Mouse (Mus musculus) hindbrain, embryonic 11.5 days (tissue): ENCODE results near the gene Rhot2. TPM values are rescaled to one million over a fixed set of nuclear protein-coding genes. Genes with fewer than 3 reads are reported as not detected.
A peak's percentile ranks its signal among the peaks of the same experiment; 100 is the strongest.

Source experiments
- ATAC-seq: fragments of 200-750 bp; cut with Nextera tagmentation; 2 replicates; pipeline ENCODE4 v1.8.0; 2017; ENCODE audit warnings: mild to moderate bottlenecking, moderate TSS enrichment, moderate library complexity; ENCODE audit not compliant: low FRiP score
- DNase-seq: peaks from one replicate; pipeline ENCODE4 v3.0.0-alpha.2; 2015; ENCODE audit warnings: low spot score
- H3K27ac ChIP-seq: fragments of 300-500 bp; sonication (generic); 2 replicates; pipeline ENCODE4 v1.5.1; 2014; ENCODE audit warnings: mild to moderate bottlenecking, low read depth, low read length
- H3K27me3 ChIP-seq: fragments of 300-500 bp; sonication (generic); 2 replicates; pipeline ENCODE4 v1.6.1; 2014; ENCODE audit warnings: mild to moderate bottlenecking, low read length, moderate library complexity, mixed read lengths; ENCODE audit not compliant: control insufficient read depth, insufficient read depth
- H3K36me3 ChIP-seq: fragments of 300-500 bp; sonication (generic); 2 replicates; pipeline ENCODE4 v1.6.1; 2014; ENCODE audit warnings: mild to moderate bottlenecking, low read length, moderate library complexity, mixed read lengths; ENCODE audit not compliant: control insufficient read depth, insufficient read depth
- H3K4me1 ChIP-seq: fragments of 300-500 bp; sonication (generic); replicated peaks from 2 replicates; pipeline ENCODE4 v1.6.1; 2014; ENCODE audit warnings: low read length, mixed read lengths; ENCODE audit not compliant: control insufficient read depth, insufficient read depth
- H3K4me2 ChIP-seq: fragments of 300-500 bp; sonication (generic); replicated peaks from 2 replicates; pipeline ENCODE4 v1.6.1; 2014; ENCODE audit warnings: mild to moderate bottlenecking, low read depth, low read length
- H3K4me3 ChIP-seq: fragments of 300-500 bp; sonication (generic); 2 replicates; pipeline ENCODE4 v1.5.1; 2014; ENCODE audit warnings: low read depth, low read length
- H3K9ac ChIP-seq: fragments of 300-500 bp; sonication (generic); 2 replicates; pipeline ENCODE4 v1.6.1; 2014; ENCODE audit warnings: low read depth, low read length
- H3K9me3 ChIP-seq: fragments of 300-500 bp; sonication (generic); 2 replicates; pipeline ENCODE4 v1.6.1; 2016; ENCODE audit warnings: low read length; ENCODE audit not compliant: control insufficient read depth
- WGBS: fragments of 180-500 bp; shearing (Covaris S2); extraction: QIAGEN DNeasy Blood & Tissue Kit; methylation state at CpG from one replicate; pipeline ENCODE4 v1.1.7; 2014; 5-methylcytosine and 5-hydroxymethylcytosine counted together
- polyA plus RNA-seq: library from polyadenylated mRNA; unstranded; fragments of >200 nt; fragmentation: Nextera tagmentation; extraction: Ambion mirVana; gene quantifications from 2 replicates; pipeline ENCODE4 v1.2.1, GENCODE M21; 2014

The Rhot2 gene
- polyA plus RNA-seq, 1 experiment from 2014 or later, result 9.3 TPM

DNA sequence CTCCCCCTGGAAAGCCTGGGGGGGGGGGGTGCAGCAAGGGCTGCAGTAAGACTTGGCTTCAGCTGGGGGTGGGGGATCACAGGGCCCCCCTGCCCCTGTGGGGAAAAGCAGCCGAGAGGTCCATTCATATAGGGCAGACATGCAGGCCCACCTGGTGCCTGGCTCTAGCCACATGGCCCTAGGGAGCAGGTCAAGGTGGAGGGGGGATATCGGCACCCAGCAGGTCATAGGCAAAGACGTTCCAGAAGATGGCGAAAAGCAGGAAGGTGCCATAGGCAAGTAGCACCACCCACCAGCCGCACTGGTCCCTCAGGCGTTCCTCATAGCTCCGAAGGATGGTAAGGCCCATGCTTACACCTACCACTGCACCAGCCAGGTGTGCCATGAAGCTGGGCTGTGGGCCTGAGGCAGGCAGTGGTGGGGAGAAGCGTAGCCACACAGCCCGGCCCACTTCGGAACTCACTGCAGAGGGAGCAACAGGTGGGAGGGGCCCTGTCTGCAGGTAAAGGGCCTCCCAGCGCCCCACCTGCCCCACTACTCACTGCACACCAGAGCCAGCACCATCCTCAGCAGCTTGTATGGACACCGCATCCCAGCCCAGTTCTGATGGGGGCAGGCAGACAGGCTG, 9.9 kb downstream of the Rhot2 start:
- Histone ChIP-seq H3K9me3 (no peaks in the 10 kb centered on the region), H3K4me2 (peak overlapping the region; percentile 91), H3K4me3 (peak overlapping the region; percentile 83; the same call in 1 of the 2 replicates), H3K9ac (no peak overlapping the region), H3K27me3 (no peaks in the 10 kb centered on the region), H3K27ac (peak overlapping the region; percentile 24; the same call in 1 of the 2 replicates), H3K4me1 (peaks cover 39% of the 10 kb centered on the region), H3K36me3 (peaks cover 16% of the 10 kb centered on the region)
- ATAC-seq (no peak), DNase-seq (no peak)
- WGBS, result 92% methylated on average over 12 of the region's 12 CpGs

DNA sequence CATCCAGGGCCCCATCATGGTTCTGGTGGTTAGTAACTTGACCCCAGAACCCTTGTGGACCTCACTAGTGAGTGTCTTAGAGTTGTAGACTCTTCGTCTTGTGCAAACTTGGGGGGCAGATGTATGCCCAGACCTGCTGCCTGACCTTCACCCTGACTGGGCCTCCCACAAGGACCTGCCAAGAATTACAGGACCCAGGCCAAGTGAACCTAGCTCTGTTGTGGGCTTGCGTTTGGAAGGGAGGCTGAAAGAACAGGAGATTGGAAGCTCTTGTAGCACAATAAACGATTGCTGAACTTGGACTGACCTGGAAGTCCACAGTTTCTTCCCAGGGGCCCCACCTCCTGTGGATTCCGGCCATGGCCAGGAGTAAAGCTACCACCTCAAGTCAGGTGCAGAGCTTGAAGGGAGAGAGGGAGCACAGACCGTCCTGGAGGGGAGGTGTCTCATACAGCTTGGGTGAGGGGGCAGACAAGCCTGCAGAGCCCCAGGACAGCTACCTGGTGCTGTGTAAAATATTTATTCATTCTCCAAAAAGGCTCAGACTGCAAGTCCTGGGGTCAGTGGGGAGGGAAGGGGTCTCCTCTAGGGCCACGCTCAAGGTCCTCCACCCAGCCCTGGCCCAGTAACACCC, 10.6 kb downstream of the Rhot2 start:
- Histone ChIP-seq H3K27me3 (no peaks in the 10 kb centered on the region), H3K9me3 (no peaks in the 10 kb centered on the region), H3K9ac (peak overlapping the region; percentile 79), H3K4me2 (peak overlapping the region; percentile 91), H3K4me3 (peak overlapping the region; percentile 83), H3K36me3 (peaks cover 10% of the 10 kb centered on the region), H3K27ac (peak overlapping the region; percentile 94), H3K4me1 (peaks cover 43% of the 10 kb centered on the region)
- DNase-seq (no peak), ATAC-seq (no peak)
- WGBS, result 60% methylated on average over 6 of the region's 6 CpGs

GRCm38 (mm10) chr17:25833291-25833663, 11.4 kb downstream of the Rhot2 start, which contains the start of gene Stub1:
Gene Stub1, minus strand, starts transcription at chr17:25833404.
- Histone ChIP-seq H3K4me2 (peak within 1 kb of the TSS; percentile 91), H3K4me3 (peak within 1 kb of the TSS; percentile 83), H3K36me3 (peaks cover 8% of the 10 kb centered on the region; the same call in 1 of the 2 replicates), H3K9me3 (no peaks in the 10 kb centered on the region), H3K27ac (peak within 1 kb of the TSS; percentile 94), H3K27me3 (no peaks in the 10 kb centered on the region), H3K9ac (peak within 1 kb of the TSS; percentile 79), H3K4me1 (peaks cover 46% of the 10 kb centered on the region)
- peak; percentile 75 for ATAC-seq
- DNase-seq, result peak; percentile 87
- under 1% methylated on average over 24 of the region's 24 CpGs for WGBS

GRCm38 (mm10) chr17:25832436-25833290, 12.0 kb downstream of the Rhot2 start:
- Histone ChIP-seq H3K9ac (peak overlapping the region; percentile 79), H3K4me2 (peak overlapping the region; percentile 91), H3K36me3 (peaks cover 8% of the 10 kb centered on the region; the same call in 1 of the 2 replicates), H3K27me3 (no peaks in the 10 kb centered on the region), H3K9me3 (no peaks in the 10 kb centered on the region), H3K4me1 (peaks cover 45% of the 10 kb centered on the region), H3K27ac (peak overlapping the region; percentile 94), H3K4me3 (peak overlapping the region; percentile 83)
- DNase-seq, result peak; percentile 99
- 0% methylated on average over 71 of the region's 77 CpGs for WGBS
- ATAC-seq, result peak; percentile 90

DNA sequence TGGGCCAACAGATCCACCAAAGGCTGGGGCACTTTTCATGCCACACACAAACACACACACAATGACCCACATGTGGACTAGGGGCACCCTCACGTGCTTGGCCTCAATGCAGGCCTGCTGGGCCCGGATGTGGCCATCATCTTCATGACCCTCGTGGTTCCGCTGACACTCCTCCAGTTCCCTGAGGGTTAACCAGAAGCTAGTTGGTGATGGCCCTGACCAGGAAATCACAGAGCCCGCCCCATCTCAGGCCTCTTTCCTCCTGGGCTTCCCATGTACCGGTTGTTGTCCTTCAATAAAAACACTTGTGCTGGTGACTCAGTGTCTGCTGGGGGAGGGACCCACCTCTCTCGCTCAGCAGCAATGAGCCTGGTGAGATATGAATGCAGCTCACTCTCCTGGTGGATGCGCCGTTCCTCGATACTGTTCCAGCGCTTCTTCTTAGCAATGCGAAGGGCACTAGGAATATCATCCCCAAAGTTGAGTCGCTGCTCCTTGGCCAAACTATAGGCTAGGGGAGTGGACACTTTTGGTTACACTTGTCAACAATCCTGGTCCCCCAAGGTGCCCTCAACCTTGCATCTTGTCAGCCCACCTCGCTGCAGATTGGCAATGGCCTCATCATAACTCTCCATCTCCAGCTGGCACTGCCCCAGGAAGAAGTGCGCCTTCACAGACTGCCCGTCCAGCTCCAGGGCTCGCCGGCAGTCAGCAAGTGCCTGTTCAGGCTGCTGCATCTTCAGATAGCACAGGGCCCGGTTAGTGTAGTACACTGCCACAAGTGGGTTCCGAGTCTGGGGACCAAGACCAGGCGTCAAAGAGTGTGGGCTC, 13.0 kb downstream of the Rhot2 start:
- peak; percentile 19 for DNase-seq
- 64% methylated on average over 21 of the region's 21 CpGs for WGBS
- peak overlapping the region; percentile 79 for H3K9ac ChIP-seq
- H3K4me3 ChIP-seq, result peak overlapping the region; percentile 83
- no peak for ATAC-seq
- no peaks in the 10 kb centered on the region for H3K27me3 ChIP-seq
- no peak overlapping the region; the same call in 1 of the 2 replicates for H3K27ac ChIP-seq
- peak overlapping the region; percentile 91 for H3K4me2 ChIP-seq
- H3K9me3 ChIP-seq, result no peaks in the 10 kb centered on the region
- peaks cover 8% of the 10 kb centered on the region; the same call in 1 of the 2 replicates for H3K36me3 ChIP-seq
- H3K4me1 ChIP-seq, result peaks cover 38% of the 10 kb centered on the region

DNA sequence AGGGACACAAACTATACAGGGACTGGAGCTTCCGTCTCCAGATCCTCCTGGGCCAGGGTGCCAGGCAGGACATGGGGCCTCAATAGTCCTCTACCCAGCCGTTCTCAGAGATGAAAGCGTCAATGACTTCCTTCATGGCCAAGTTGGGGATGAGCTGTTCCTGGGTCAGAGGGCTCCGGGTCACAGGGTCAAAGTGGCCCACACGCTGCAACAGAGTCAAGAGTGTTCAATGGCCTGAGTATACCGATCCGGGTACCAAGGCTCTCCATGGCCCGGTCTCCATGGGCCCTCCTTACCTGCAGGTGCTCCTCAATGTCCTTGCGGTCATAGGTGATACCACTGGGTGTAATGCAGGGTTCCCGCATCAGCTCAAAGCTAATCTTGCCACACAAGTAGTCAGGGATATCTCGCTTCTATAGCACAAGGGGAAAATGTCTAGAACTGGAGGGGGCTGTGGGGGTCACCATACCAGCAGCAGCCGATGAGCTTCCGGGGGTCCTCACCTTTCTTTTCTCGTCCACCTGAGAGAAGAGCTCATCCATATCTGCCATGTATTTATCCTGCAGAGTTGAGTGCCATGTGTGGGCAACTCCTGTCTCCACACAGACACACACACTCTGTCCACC, 13.7 kb downstream of the Rhot2 start:
- Histone ChIP-seq H3K4me3 (0 out of 2 replicates have a peak overlapping the region, but pooled peaks have one; percentile 6), H3K4me1 (peaks cover 32% of the 10 kb centered on the region), H3K9me3 (no peaks in the 10 kb centered on the region), H3K27me3 (no peaks in the 10 kb centered on the region), H3K9ac (0 out of 2 replicates have a peak overlapping the region, but pooled peaks have one; percentile 23), H3K27ac (no peak overlapping the region), H3K4me2 (0 out of 2 replicates have a peak overlapping the region, but pooled peaks have one; percentile 91), H3K36me3 (peaks cover 8% of the 10 kb centered on the region; the same call in 1 of the 2 replicates)
- ATAC-seq (no peak), DNase-seq (no peak)
- WGBS, result 89% methylated on average over 14 of the region's 14 CpGs

DNA sequence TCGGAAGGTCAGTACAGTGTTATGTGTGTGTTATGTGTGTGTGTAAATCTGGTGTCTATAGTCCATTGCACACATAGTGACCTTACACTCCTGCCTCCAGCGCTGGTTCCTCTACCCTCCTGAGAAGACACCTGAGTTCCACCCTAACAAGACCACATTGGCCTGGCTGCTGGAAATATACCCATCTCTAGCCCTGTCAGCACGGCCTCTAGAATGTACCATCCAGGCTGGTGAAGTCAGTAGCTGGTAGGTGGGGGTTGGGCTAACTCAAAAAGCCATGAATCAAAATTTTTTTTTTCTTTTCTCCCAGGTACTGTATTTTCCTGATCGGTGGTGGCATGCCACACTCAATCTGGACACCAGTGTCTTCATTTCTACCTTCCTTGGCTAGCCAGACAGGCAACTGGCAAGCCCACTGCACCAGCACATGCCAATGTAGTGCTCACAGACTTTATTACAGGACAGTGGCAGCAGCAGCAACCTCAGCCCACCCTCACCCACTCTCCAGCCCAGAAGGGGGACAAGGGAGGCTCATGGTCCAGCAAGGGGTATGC, 14.4 kb downstream of the Rhot2 start:
- DNase-seq (no peak), ATAC-seq (no peak)
- 86% methylated on average over 4 of the region's 4 CpGs for WGBS
- Histone ChIP-seq H3K27ac (no peak overlapping the region), H3K36me3 (peaks cover 8% of the 10 kb centered on the region; the same call in 1 of the 2 replicates), H3K27me3 (no peaks in the 10 kb centered on the region), H3K4me2 (peak overlapping the region; percentile 78), H3K4me1 (peaks cover 30% of the 10 kb centered on the region), H3K9ac (0 out of 2 replicates have a peak overlapping the region, but pooled peaks have one; percentile 23), H3K4me3 (peak overlapping the region; percentile 65; the same call in 1 of the 2 replicates), H3K9me3 (no peaks in the 10 kb centered on the region)
